Mouse (Mus musculus) limb, embryonic 12.5 days (tissue): ENCODE measurements at regions not wholly inside any gene's neighbourhood (a gene's known extent, or its start where the extent isn't known, plus 50 kb on each side); places are given as distances from the start of the nearest gene placed in this dataset.

ENCODE experiments used
- ATAC-seq: fragments of 200-750 bp; cut with Nextera tagmentation; 2 replicates; pipeline ENCODE4 v1.8.0; 2017; ENCODE audit warnings: low read depth, moderate TSS enrichment; ENCODE audit not compliant: insufficient number of reproducible peaks, insufficient read depth, low FRiP score, low TSS enrichment
- H3K27ac ChIP-seq: fragments of 300-500 bp; sonication (generic); 2 replicates; pipeline ENCODE4 v1.5.1; 2016; ENCODE audit warnings: mild to moderate bottlenecking, moderate library complexity
- H3K27me3 ChIP-seq: fragments of 300-500 bp; sonication (generic); 2 replicates; pipeline ENCODE4 v1.6.1; 2016; ENCODE audit warnings: mild to moderate bottlenecking, moderate library complexity
- H3K36me3 ChIP-seq: fragments of 300-500 bp; sonication (generic); 2 replicates; pipeline ENCODE4 v1.6.1; 2016; ENCODE audit warnings: mild to moderate bottlenecking, moderate library complexity
- H3K4me1 ChIP-seq: fragments of 300-500 bp; sonication (generic); replicated peaks from 2 replicates; pipeline ENCODE4 v1.6.1; 2016
- H3K4me2 ChIP-seq: fragments of 300-500 bp; sonication (generic); 2 replicates; pipeline ENCODE4 v1.6.1; 2016; ENCODE audit warnings: mild to moderate bottlenecking, moderate library complexity
- H3K4me3 ChIP-seq: fragments of 300-500 bp; sonication (generic); replicated peaks from 2 replicates; pipeline ENCODE4 v1.5.1; 2016; ENCODE audit warnings: mild to moderate bottlenecking
- H3K9ac ChIP-seq: fragments of 300-500 bp; sonication (generic); replicated peaks from 2 replicates; pipeline ENCODE4 v1.6.1; 2016; ENCODE audit warnings: mild to moderate bottlenecking, moderate library complexity
- H3K9me3 ChIP-seq: fragments of 300-500 bp; sonication (generic); 2 replicates; pipeline ENCODE4 v1.6.1; 2016; ENCODE audit warnings: mild to moderate bottlenecking, moderate library complexity
- WGBS: fragments of 180-500 bp; shearing (Covaris S2); methylation state at CpG from one replicate; pipeline ENCODE4 v1.1.7; 2016; 5-methylcytosine and 5-hydroxymethylcytosine counted together

DNA sequence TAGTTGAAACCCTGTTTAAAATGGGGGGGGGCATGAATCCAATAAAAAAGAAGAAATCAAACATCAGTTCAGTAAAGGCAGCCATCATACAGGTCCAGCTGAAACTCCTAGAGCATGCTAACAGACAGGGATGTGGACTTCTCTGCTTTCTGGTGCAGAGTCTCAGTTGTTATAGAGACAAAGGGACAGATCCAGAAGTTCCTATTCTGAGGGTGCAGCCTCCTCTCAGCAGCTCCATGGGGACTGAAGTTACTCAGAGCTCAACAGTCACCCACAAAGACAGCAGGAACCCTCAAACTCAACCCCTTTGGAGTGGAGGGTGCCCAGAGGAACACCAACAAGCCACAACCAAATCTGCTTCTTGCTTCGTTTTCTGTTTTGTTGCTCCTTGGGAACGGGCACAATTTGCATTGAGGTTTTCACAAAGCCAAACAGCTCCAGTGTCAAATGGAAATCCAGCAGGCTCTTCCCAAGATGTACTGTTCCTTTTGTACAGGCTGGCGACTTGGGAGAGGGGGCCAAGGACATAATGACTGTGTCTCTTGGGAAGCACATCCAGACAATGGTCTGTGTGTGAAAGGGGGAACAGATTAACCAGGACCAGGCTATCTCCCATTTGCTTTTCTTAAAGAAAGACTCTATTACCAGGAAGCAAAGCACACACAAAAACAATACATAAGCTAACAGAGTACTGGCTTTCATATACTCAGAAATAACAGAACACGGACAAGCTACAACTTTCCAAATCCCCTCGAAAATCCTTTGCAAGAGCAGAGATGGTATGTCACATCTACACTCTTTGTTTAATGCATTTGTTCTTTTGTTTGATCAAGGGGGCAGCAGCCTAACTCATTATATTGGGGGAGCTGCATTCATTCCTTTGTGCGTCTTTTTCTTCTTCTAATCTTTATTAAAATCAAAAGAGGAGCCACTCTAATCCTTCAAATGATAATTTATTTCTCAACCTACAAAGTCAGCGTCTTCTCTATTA lies 332.6 kb upstream of the Zfp462 start:
- Histone ChIP-seq H3K4me3 (no peak overlapping the region), H3K27ac (no peak overlapping the region), H3K36me3 (no peaks in the 10 kb centered on the region), H3K27me3 (no peaks in the 10 kb centered on the region), H3K9me3 (no peaks in the 10 kb centered on the region), H3K9ac (no peak overlapping the region), H3K4me1 (no peaks in the 10 kb centered on the region; the same call in 1 of the 2 replicates), H3K4me2 (no peak overlapping the region)
- 78% methylated on average over 7 of the region's 7 CpGs for WGBS
- ATAC-seq, result no peak

DNA sequence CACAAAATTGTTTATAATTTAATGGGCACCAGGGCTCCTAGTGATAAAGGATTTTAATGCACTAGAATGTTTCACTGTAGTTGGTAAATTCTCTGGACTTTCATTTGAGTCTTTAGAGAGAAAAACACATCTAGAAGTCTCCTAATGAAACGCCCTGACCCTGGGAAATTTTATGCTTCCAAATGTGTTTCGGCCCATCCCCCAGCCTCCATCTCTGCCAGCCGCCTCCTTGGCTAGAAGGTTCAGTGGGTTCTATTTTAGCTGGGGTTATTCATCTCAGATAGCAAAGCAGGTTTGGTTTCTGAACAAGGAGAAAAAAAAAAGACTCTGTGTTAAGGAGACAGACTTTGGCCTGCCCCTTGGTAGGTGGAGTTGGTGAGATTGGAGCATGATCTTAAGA lies 331.8 kb upstream of the Zfp462 start:
- H3K4me2 ChIP-seq, result no peak overlapping the region
- no peak overlapping the region for H3K9ac ChIP-seq
- H3K36me3 ChIP-seq, result no peaks in the 10 kb centered on the region
- H3K27me3 ChIP-seq, result no peaks in the 10 kb centered on the region
- no peak for ATAC-seq
- H3K4me1 ChIP-seq, result no peaks in the 10 kb centered on the region; the same call in 1 of the 2 replicates
- no peak overlapping the region for H3K4me3 ChIP-seq
- no peaks in the 10 kb centered on the region for H3K9me3 ChIP-seq
- no peak overlapping the region for H3K27ac ChIP-seq
- WGBS, result 55% methylated on average over 3 of the region's 3 CpGs

DNA sequence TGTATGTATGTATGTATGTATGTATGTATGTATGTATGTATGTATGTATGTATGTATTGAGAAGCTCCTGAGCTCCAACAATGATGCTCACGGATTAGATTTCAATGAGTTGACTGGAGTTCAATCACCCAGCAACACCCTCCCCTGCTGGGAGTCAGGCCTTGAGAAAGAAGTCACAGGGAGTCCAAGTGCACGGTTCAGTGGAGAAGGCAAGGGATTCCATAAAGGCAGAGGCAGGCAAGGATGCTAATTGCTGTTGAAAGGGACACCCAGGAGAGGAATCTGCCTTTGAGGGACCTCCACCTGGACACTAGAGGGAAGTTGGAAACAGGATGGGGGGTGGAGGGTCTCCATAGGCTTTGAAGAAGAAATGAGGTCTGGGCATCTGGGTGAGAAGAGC lies 331.2 kb upstream of the Zfp462 start:
- Histone ChIP-seq H3K9ac (no peak overlapping the region), H3K4me3 (no peak overlapping the region), H3K27me3 (no peaks in the 10 kb centered on the region), H3K36me3 (no peaks in the 10 kb centered on the region), H3K27ac (no peak overlapping the region), H3K9me3 (no peaks in the 10 kb centered on the region), H3K4me2 (no peak overlapping the region), H3K4me1 (no peaks in the 10 kb centered on the region; the same call in 1 of the 2 replicates)
- ATAC-seq, result no peak
- 79% methylated on average over 2 of the region's 2 CpGs for WGBS

DNA sequence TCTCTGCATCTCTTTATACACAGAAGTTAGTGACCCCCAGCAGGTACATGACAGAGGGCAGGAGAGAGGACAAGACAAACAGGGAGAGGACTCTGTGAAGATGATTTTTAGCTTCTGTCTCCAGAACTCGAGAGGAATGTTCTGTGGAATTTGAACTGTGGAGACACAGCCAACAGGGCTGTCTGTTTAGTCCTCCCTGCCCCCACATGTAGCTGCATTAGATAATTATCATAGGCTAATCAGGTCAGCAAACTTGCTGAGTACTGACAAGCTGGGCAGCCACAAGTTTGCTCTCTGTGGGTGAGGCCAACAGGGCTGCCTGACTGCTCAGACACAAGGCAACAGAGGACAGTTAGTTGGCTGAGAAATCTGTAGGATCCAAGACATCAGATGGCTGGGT lies 329.0 kb upstream of the Zfp462 start:
- Histone ChIP-seq H3K9ac (no peak overlapping the region), H3K4me2 (no peak overlapping the region), H3K9me3 (no peaks in the 10 kb centered on the region), H3K4me1 (no peaks in the 10 kb centered on the region; the same call in 1 of the 2 replicates), H3K36me3 (no peaks in the 10 kb centered on the region), H3K4me3 (no peak overlapping the region), H3K27ac (no peak overlapping the region), H3K27me3 (no peaks in the 10 kb centered on the region)
- no peak for ATAC-seq
- WGBS, result 54% methylated on average over 1 of the region's 1 CpGs

DNA sequence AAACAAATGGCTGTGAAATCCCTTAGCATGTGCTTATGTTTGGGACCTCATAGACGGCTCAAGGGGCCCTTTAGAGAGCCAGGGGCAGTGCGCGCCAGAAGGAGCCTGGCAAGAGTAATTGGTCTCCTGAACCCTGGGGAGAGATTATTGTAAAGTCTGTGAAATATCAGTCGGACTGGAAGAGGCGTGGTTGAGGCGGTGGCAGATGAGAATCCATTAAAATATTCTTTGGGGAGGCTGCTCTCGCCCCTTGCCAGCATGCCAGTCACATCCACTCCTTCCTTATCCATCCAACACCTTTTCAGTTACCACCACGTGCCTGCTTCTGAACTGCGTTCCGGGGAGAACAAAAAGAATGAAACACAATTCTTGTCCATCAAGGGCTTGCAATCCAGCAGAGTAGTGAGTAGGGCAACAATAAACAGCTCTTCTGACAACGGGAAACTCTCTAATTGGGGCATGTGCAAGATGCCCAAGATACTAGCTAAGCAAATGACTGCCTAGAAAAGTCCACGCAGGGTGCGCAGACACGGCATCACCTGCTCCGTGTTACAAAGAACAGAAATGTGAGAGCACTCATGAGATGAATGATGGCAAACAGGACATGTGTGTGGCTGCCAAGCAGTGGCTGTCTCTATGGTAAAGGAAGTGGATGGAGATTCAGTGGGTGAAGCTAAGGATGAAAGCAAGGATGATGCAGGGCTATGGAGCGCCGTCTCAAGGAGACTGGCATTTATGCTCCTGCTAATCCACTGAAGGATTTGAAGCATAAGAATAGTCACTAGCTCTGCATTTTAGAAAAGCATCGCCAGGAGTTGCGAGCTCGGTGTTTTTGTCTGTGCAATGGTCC lies 320.6 kb upstream of the Zfp462 start:
- Histone ChIP-seq H3K4me2 (no peak overlapping the region), H3K36me3 (no peaks in the 10 kb centered on the region), H3K27me3 (no peaks in the 10 kb centered on the region), H3K9ac (no peak overlapping the region), H3K4me3 (no peak overlapping the region), H3K9me3 (peaks cover 6% of the 10 kb centered on the region; the same call in 1 of the 2 replicates), H3K27ac (no peak overlapping the region), H3K4me1 (peaks cover 4% of the 10 kb centered on the region; the same call in 1 of the 2 replicates)
- ATAC-seq, result no peak
- WGBS, result 73% methylated on average over 20 of the region's 20 CpGs

DNA sequence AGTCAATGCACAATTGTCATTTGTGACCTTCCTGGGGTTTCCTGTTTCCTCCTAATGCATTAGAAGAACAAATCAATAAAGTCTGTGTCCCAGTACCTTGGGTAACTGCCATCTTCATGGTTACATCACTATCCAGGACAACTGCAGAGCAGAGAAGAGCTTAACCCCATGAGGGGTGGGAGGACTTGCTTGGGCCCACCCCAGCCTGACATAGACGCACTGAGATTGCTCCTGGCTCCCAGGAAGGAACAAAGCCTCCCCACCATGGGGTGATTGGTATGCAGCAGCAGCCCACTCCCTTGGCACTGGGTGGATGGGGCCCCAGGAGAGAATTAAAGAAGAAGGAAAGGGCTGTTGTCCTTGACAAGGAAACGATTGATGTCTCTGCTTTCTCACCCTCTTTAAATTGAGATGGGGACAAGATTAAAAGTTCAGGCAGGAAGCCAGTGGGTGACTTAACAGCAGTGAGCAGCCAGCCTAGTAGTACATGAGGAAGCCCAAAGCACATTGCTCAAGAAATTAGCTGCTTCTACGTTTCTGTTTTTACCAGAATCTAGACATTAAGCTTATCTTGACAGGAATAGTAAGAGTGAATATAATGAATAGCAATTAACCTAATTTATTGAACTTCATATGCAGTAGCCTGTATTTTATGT lies 307.7 kb upstream of the Zfp462 start:
- Histone ChIP-seq H3K4me3 (no peak overlapping the region), H3K27ac (no peak overlapping the region), H3K4me2 (no peak overlapping the region), H3K9ac (no peak overlapping the region), H3K27me3 (no peaks in the 10 kb centered on the region), H3K9me3 (no peaks in the 10 kb centered on the region), H3K36me3 (no peaks in the 10 kb centered on the region), H3K4me1 (no peaks in the 10 kb centered on the region)
- whole genome bisulfite sequencing, result 27% methylated on average over 3 of the region's 3 CpGs
- no peak for ATAC-seq

DNA sequence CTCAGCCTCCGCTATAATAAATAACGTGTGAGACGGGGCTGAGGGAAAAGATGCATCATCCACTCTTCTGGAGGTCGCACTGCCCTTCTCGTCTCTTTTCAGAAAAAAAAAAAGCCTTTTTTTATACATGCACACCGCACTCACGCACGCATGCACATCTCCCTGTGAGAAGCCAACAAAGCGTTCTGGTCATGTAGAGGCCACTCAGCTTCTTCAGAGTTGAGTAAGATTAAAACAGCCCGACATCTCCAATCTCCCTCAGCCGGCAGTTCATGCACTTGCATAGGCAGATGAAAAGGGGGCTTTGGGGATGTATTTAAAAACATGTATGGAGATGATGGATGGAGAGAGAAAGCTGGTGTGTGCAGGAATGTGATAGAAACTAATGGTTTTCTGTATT lies 298.8 kb upstream of the Zfp462 start:
- Histone ChIP-seq H3K9me3 (no peaks in the 10 kb centered on the region), H3K4me3 (no peak overlapping the region), H3K4me1 (no peaks in the 10 kb centered on the region), H3K27me3 (no peaks in the 10 kb centered on the region), H3K27ac (no peak overlapping the region), H3K36me3 (no peaks in the 10 kb centered on the region), H3K4me2 (no peak overlapping the region), H3K9ac (no peak overlapping the region)
- 85% methylated on average over 11 of the region's 11 CpGs for WGBS
- no peak for ATAC-seq

DNA sequence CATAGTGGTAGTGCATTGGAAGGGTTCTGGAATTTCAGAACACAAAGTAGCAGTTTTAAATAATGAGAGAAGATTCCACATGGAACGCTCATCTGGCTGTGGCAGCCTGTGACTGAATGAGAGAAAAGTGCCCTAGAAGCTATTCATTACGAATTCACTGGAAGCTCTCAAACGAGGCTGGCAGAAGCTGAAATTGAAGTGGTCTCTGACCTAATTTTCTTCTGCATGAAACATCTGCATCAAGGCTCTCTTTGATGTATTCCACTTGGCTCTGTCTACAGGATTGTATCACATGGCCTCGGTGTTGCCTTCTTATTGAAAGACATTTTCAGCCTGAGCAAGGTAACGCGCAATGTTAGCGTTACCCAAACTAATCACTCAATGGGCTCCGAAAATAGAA lies 298.4 kb upstream of the Zfp462 start:
- 79% methylated on average over 8 of the region's 8 CpGs for WGBS
- no peaks in the 10 kb centered on the region for H3K27me3 ChIP-seq
- no peak for ATAC-seq

DNA sequence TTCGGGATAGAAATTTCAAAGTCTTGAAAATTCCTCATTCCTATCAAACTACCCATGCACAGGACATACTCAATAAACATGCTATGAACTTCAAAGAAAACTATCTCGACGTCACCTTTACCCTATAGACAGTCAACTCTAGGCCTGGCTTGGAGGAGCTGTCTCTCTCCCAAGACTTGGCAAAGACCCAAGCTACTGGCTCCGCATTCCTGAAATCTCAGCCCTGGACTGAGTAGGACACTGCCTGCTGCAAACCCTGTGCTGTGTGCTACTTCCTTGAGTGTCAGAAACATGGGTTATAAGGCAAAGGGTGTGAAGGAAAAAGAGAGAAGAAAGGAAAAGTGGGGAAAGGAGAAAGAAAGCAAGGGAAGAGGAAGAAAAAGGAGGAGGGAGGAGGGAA lies 296.6 kb upstream of the Zfp462 start:
- no peaks in the 10 kb centered on the region for H3K9me3 ChIP-seq
- H3K4me3 ChIP-seq, result no peak overlapping the region
- peaks cover 17% of the 10 kb centered on the region for H3K4me1 ChIP-seq
- no peak for ATAC-seq
- H3K4me2 ChIP-seq, result no peak overlapping the region
- WGBS, result 92% methylated on average over 4 of the region's 4 CpGs
- H3K27me3 ChIP-seq, result no peaks in the 10 kb centered on the region
- H3K27ac ChIP-seq, result no peak overlapping the region
- no peaks in the 10 kb centered on the region for H3K36me3 ChIP-seq
- H3K9ac ChIP-seq, result no peak overlapping the region

More for the DNA sequence above, 298.4 kb upstream of the Zfp462 start:
- Histone ChIP-seq H3K4me1 (no peaks in the 10 kb centered on the region), H3K36me3 (no peaks in the 10 kb centered on the region), H3K27ac (no peak overlapping the region), H3K4me2 (no peak overlapping the region), H3K4me3 (no peak overlapping the region), H3K9ac (no peak overlapping the region), H3K9me3 (no peaks in the 10 kb centered on the region)

DNA sequence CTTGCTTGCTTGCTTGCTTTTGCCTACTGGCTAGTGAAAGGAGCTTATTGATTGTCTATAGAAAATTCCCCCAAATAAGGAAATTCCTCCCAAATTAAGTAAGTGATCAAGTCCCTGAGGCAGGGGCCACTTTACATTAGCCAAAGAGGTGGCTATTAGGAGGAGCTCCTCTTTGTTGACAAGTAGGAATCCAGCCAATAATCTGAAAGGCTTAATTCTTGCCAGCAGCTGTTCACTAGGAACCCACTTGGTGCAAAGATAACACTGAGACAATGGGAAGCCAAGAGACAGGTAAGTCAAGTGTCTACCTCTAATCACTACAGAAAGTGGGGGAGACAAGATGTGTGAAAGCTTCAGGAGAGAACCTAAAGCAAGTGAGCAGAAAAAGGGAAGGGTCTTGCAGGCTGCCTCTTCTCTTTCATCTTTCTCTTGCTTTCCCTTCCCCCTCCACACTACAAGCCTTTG lies 293.2 kb upstream of the Zfp462 start:
- no peak for ATAC-seq
- H3K4me2 ChIP-seq, result no peak overlapping the region
- no peaks in the 10 kb centered on the region for H3K27me3 ChIP-seq
- no peak overlapping the region for H3K9ac ChIP-seq
- no peak overlapping the region for H3K4me3 ChIP-seq
- peaks cover 18% of the 10 kb centered on the region for H3K4me1 ChIP-seq
- no peaks in the 10 kb centered on the region for H3K36me3 ChIP-seq
- H3K27ac ChIP-seq, result no peak overlapping the region
- no peaks in the 10 kb centered on the region for H3K9me3 ChIP-seq
